Mouse (Mus musculus) ES-Bruce4 (cell line): ENCODE measurements around the gene Prmt3. TPM values are rescaled to one million over a fixed set of nuclear protein-coding genes. Genes with fewer than 3 reads are reported as not detected.

Experiments
- H3K27ac ChIP-seq: 2 replicates; pipeline ENCODE4 v1.5.1; 2012; ENCODE audit warnings: low read length, inconsistent platforms; ENCODE audit not compliant: insufficient read depth
- H3K27me3 ChIP-seq: 2 replicates; pipeline ENCODE4 v1.6.1; 2012; ENCODE audit warnings: mild to moderate bottlenecking, low read length, inconsistent platforms; ENCODE audit not compliant: control insufficient read depth, poor library complexity, insufficient read depth, severe bottlenecking
- H3K36me3 ChIP-seq: 2 replicates; pipeline ENCODE4 v1.6.1; 2012; ENCODE audit warnings: inconsistent platforms, mild to moderate bottlenecking, low read length, moderate library complexity; ENCODE audit not compliant: control insufficient read depth, poor library complexity, insufficient read depth, severe bottlenecking
- H3K4me1 ChIP-seq: one replicate; pipeline ENCODE4 v1.8.1; 2011; ENCODE audit warnings: low read length; ENCODE audit not compliant: control insufficient read depth, insufficient read depth
- H3K4me3 ChIP-seq: 2 replicates; pipeline ENCODE4 v1.5.1; 2011; ENCODE audit warnings: low read depth, mild to moderate bottlenecking, low read length
- H3K9ac ChIP-seq: 2 replicates; pipeline ENCODE4 v1.6.1; 2012; ENCODE audit warnings: low read depth, mild to moderate bottlenecking, inconsistent platforms; ENCODE audit not compliant: poor library complexity, severe bottlenecking
- H3K9me3 ChIP-seq: replicated peaks from 2 replicates; pipeline ENCODE4 v1.6.1; 2012; ENCODE audit warnings: mild to moderate bottlenecking, low read length, inconsistent platforms; ENCODE audit not compliant: control insufficient read depth, poor library complexity, insufficient read depth, severe bottlenecking
- CTCF ChIP-seq: IDR thresholded peaks from one replicate; pipeline ENCODE4 v1.8.1; 2011; ENCODE audit warnings: low read depth, low read length
- EP300 ChIP-seq: IDR thresholded peaks from 2 replicates; pipeline ENCODE4 v1.6.1; 2011; ENCODE audit warnings: low read depth, low read length; ENCODE audit not compliant: insufficient read depth
- POLR2A ChIP-seq: IDR thresholded peaks from one replicate; pipeline ENCODE4 v1.8.1; 2011; ENCODE audit warnings: low read length; ENCODE audit not compliant: insufficient read depth
- polyA plus RNA-seq: library from polyadenylated mRNA; stranded (reverse); fragments of >200 nt; gene quantifications from 2 replicates; pipeline ENCODE4 v1.2.4, GENCODE M21; 2011; ENCODE audit warnings: low read depth; ENCODE audit not compliant: missing spikeins, insufficient read depth, insufficient read length

Prmt3 gene
- polyA plus RNA-seq, 1 experiment = 83.3 TPM

GRCm38 (mm10) chr7:49882694-49883389, 104.7 kb downstream of the Prmt3 start:
- H3K27ac ChIP-seq = no peak overlapping the region
- no peak overlapping the region for H3K9ac ChIP-seq
- TF ChIP-seq CTCF (no peak), POLR2A (no peak), EP300 (no peak)
- peaks cover 6% of the 10 kb centered on the region for H3K4me1 ChIP-seq
- no peak overlapping the region for H3K4me3 ChIP-seq
- no peaks in the 10 kb centered on the region for H3K9me3 ChIP-seq
- no peaks in the 10 kb centered on the region for H3K36me3 ChIP-seq
- H3K27me3 ChIP-seq = no peaks in the 10 kb centered on the region

- Histone ChIP-seq H3K27me3 (no peaks in the 10 kb centered on the region), H3K9ac (no peak overlapping the region), H3K4me3 (no peak overlapping the region), H3K27ac (no peak overlapping the region), H3K9me3 (no peaks in the 10 kb centered on the region), H3K4me1 (peaks cover 2% of the 10 kb centered on the region), H3K36me3 (no peaks in the 10 kb centered on the region)
- TF ChIP-seq EP300 = no peak
- TF ChIP-seq CTCF = no peak
- no peak for TF ChIP-seq POLR2A
These were observed 109.7 kb downstream of the Prmt3 start for GRCm38 (mm10) chr7:49887776-49888390.

- Histone ChIP-seq H3K4me3 (no peak overlapping the region), H3K4me1 (no peaks in the 10 kb centered on the region), H3K27me3 (no peaks in the 10 kb centered on the region), H3K36me3 (no peaks in the 10 kb centered on the region), H3K9ac (no peak overlapping the region), H3K27ac (no peak overlapping the region), H3K9me3 (no peaks in the 10 kb centered on the region; the same call in 1 of the 2 replicates)
- TF ChIP-seq CTCF (no peak), POLR2A (no peak), EP300 (no peak)
These were observed 116.6 kb downstream of the Prmt3 start for GRCm38 (mm10) chr7:49894786-49895185.

GRCm38 (mm10) chr7:49895296-49895695, 117.2 kb downstream of the Prmt3 start:
- no peak overlapping the region for H3K4me3 ChIP-seq
- TF ChIP-seq POLR2A (no peak), EP300 (no peak), CTCF (no peak)
- H3K36me3 ChIP-seq = no peaks in the 10 kb centered on the region
- no peaks in the 10 kb centered on the region; the same call in 1 of the 2 replicates for H3K9me3 ChIP-seq
- no peaks in the 10 kb centered on the region for H3K27me3 ChIP-seq
- H3K27ac ChIP-seq = no peak overlapping the region
- H3K9ac ChIP-seq = no peak overlapping the region
- H3K4me1 ChIP-seq = no peaks in the 10 kb centered on the region

GRCm38 (mm10) chr7:49902003-49902552, 123.9 kb downstream of the Prmt3 start:
- H3K9me3 ChIP-seq = no peaks in the 10 kb centered on the region
- H3K9ac ChIP-seq = no peak overlapping the region
- no peak overlapping the region for H3K4me3 ChIP-seq
- H3K27ac ChIP-seq = no peak overlapping the region
- no peaks in the 10 kb centered on the region; the same call in 1 of the 2 replicates for H3K27me3 ChIP-seq
- no peaks in the 10 kb centered on the region for H3K4me1 ChIP-seq
- H3K36me3 ChIP-seq = no peaks in the 10 kb centered on the region
- TF ChIP-seq POLR2A (no peak), EP300 (no peak), CTCF (no peak)
